Mouse (Mus musculus): ENCODE measurements at regions not wholly inside any gene's neighbourhood (a gene's known extent, or its start where the extent isn't known, plus 50 kb on each side); places are given as distances from the start of the nearest gene placed in this dataset.

- DNase-seq (ENCODE audit: low spot score), result no peak
Measured at GRCm38 (mm10) chr12:109272101-109272500, 180.5 kb upstream of the Dlk1 start.

GRCm38 (mm10) chr12:109314850-109315249 lies 137.8 kb upstream of the Dlk1 start:
- peak; percentile 61 for DNase-seq (ENCODE audit: low spot score)

- no peak for DNase-seq (ENCODE audit: low spot score)
Measured at GRCm38 (mm10) chr12:109325986-109326385, 126.6 kb upstream of the Dlk1 start.

GRCm38 (mm10) chr12:109371327-109371726 lies 81.3 kb upstream of the Dlk1 start:
- no peak for DNase-seq (ENCODE audit: low spot score)

GRCm38 (mm10) chr12:109385794-109386193 lies 66.8 kb upstream of the Dlk1 start:
- DNase-seq (ENCODE audit: low spot score), result no peak

GRCm38 (mm10) chr12:109388791-109389190 lies 63.8 kb upstream of the Dlk1 start:
- peak; percentile 53 for DNase-seq (ENCODE audit: low spot score)

- DNase-seq (ENCODE audit: low spot score), result no peak
Measured at GRCm38 (mm10) chr12:109390388-109390920, 62.2 kb upstream of the Dlk1 start.

GRCm38 (mm10) chr12:109390978-109391377 lies 61.6 kb upstream of the Dlk1 start:
- DNase-seq (ENCODE audit: low spot score), result no peak

GRCm38 (mm10) chr12:109393326-109393725 lies 59.3 kb upstream of the Dlk1 start:
- no peak for DNase-seq (ENCODE audit: low spot score)

GRCm38 (mm10) chr12:109393795-109394194 lies 58.8 kb upstream of the Dlk1 start:
- peak; percentile 90 for DNase-seq (ENCODE audit: low spot score)

GRCm38 (mm10) chr12:109394396-109394795 lies 58.2 kb upstream of the Dlk1 start:
- DNase-seq (ENCODE audit: low spot score), result no peak

- DNase-seq (ENCODE audit: low spot score), result no peak
Measured at GRCm38 (mm10) chr12:109396614-109397013, 56.0 kb upstream of the Dlk1 start.

GRCm38 (mm10) chr12:109397175-109398058 lies 55.2 kb upstream of the Dlk1 start:
- DNase-seq (ENCODE audit: low spot score), result peak; percentile 45

- no peak for DNase-seq (ENCODE audit: low spot score)
Measured at GRCm38 (mm10) chr12:109398473-109398872, 54.1 kb upstream of the Dlk1 start.

GRCm38 (mm10) chr12:109398951-109399350 lies 53.7 kb upstream of the Dlk1 start:
- DNase-seq (ENCODE audit: low spot score), result no peak

- DNase-seq (ENCODE audit: low spot score), result no peak
Measured at GRCm38 (mm10) chr12:109399591-109399990, 53.0 kb upstream of the Dlk1 start.

GRCm38 (mm10) chr12:109400041-109400440 lies 52.6 kb upstream of the Dlk1 start:
- no peak for DNase-seq (ENCODE audit: low spot score)

- DNase-seq (ENCODE audit: low spot score), result peak; percentile 66
Measured at GRCm38 (mm10) chr12:109400936-109401586, 51.6 kb upstream of the Dlk1 start.

GRCm38 (mm10) chr12:109401696-109402095 lies 50.9 kb upstream of the Dlk1 start:
- no peak for DNase-seq (ENCODE audit: low spot score)

GRCm38 (mm10) chr12:109402226-109402625 lies 50.4 kb upstream of the Dlk1 start:
- peak; percentile 68 for DNase-seq (ENCODE audit: low spot score)

All from retina, embryonic 14.5 days (tissue).